Mouse (Mus musculus) intestine, postnatal 0 days (tissue): ENCODE measurements around the gene Pcgf2. TPM values are rescaled to one million over a fixed set of nuclear protein-coding genes. Genes with fewer than 3 reads are reported as not detected.

Source experiments
- ATAC-seq: fragments of 200-750 bp; cut with Nextera tagmentation; 2 replicates; pipeline ENCODE4 v1.8.0; 2017; ENCODE audit warnings: mild to moderate bottlenecking, moderate TSS enrichment, moderate library complexity
- H3K27ac ChIP-seq: fragments of 300-500 bp; sonication (generic); 2 replicates; pipeline ENCODE4 v1.5.1; 2014; ENCODE audit warnings: mild to moderate bottlenecking, low read depth, low read length, moderate library complexity
- H3K27me3 ChIP-seq: fragments of 300-500 bp; sonication (generic); replicated peaks from 2 replicates; pipeline ENCODE4 v1.6.1; 2014; ENCODE audit warnings: low read length, mixed read lengths; ENCODE audit not compliant: control insufficient read depth, insufficient read depth
- H3K36me3 ChIP-seq: fragments of 300-500 bp; sonication (generic); 2 replicates; pipeline ENCODE4 v1.6.1; 2014; ENCODE audit warnings: mild to moderate bottlenecking, moderate library complexity; ENCODE audit not compliant: control insufficient read depth, insufficient read depth
- H3K4me1 ChIP-seq: fragments of 300-500 bp; sonication (generic); replicated peaks from 2 replicates; pipeline ENCODE4 v1.6.1; 2014; ENCODE audit warnings: antibody characterized with exemption, low read length, mixed read lengths; ENCODE audit not compliant: control insufficient read depth, insufficient read depth
- H3K4me2 ChIP-seq: fragments of 300-500 bp; sonication (generic); replicated peaks from 2 replicates; pipeline ENCODE4 v1.6.1; 2014; ENCODE audit warnings: low read depth, mild to moderate bottlenecking, moderate library complexity
- H3K4me3 ChIP-seq: fragments of 300-500 bp; sonication (generic); 2 replicates; pipeline ENCODE4 v1.5.1; 2014; ENCODE audit warnings: low read depth, low read length
- H3K9ac ChIP-seq: fragments of 300-500 bp; sonication (generic); 2 replicates; pipeline ENCODE4 v1.6.1; 2014; ENCODE audit warnings: mild to moderate bottlenecking, low read depth, low read length
- H3K9me3 ChIP-seq: fragments of 300-500 bp; sonication (generic); 2 replicates; pipeline ENCODE4 v1.6.1; 2016; ENCODE audit warnings: mixed run types; ENCODE audit not compliant: control insufficient read depth
- CTCF ChIP-seq: sonication (generic); IDR thresholded peaks from 2 replicates; pipeline ENCODE4 v1.5.1; 2016; ENCODE audit warnings: low read depth, mild to moderate bottlenecking, control low read depth, antibody characterized with exemption, moderate library complexity
- WGBS: fragments of 180-500 bp; shearing (Covaris S2); extraction: QIAGEN DNeasy Blood & Tissue Kit; methylation state at CpG from one replicate; pipeline ENCODE4 v1.1.7; 2014; 5-methylcytosine and 5-hydroxymethylcytosine counted together
- polyA plus RNA-seq: library from polyadenylated mRNA; unstranded; fragments of >200 nt; fragmentation: Nextera tagmentation; extraction: Ambion mirVana; gene quantifications from 2 replicates; pipeline ENCODE4 v1.2.1, GENCODE M21; 2015

The Pcgf2 gene
- polyA plus RNA-seq, 1 experiment from 2014 or later, result 8.9 TPM

DNA sequence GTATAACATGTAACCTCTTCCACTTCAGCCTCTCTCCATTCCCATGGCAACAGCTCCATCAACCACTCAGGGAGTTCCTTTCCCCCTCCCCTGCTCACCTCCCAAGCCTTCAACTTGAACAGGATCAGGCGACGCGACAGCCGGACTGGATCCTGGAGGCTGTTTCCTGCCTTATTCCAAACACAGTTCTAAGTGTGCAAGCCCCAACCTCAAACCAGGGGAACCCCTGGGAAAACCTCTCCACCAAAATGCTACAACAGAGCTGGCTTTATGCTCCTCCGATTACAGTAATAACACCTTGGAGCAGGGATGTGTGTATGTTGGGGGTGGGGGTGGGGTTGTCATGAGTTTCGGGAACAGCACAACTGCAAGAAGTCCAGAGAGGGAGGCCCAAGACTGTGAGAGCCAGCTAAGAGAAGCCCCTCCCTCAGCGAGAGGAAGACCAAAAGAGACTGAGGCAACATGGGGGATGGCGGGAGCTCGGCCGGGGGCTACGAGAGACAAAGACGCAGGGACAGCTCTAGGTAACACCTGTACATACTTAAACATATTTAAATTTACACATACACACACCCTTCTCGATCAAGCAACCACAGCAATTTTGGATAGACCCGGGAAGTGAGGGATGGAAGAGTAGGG lies 2.3 kb downstream of the Pcgf2 start:
- peaks cover 22% of the 10 kb centered on the region for H3K4me1 ChIP-seq
- H3K27ac ChIP-seq, result peak overlapping the region; percentile 98
- 3% methylated on average over 14 of the region's 14 CpGs for WGBS
- H3K9me3 ChIP-seq, result no peaks in the 10 kb centered on the region
- no peaks in the 10 kb centered on the region for H3K27me3 ChIP-seq
- TF ChIP-seq CTCF, result no peak
- no peak for ATAC-seq
- H3K36me3 ChIP-seq, result peaks cover 8% of the 10 kb centered on the region; the same call in 1 of the 2 replicates
- peak overlapping the region; percentile 85 for H3K9ac ChIP-seq
- peak overlapping the region; percentile 77 for H3K4me3 ChIP-seq
- peak overlapping the region; percentile 79 for H3K4me2 ChIP-seq

DNA sequence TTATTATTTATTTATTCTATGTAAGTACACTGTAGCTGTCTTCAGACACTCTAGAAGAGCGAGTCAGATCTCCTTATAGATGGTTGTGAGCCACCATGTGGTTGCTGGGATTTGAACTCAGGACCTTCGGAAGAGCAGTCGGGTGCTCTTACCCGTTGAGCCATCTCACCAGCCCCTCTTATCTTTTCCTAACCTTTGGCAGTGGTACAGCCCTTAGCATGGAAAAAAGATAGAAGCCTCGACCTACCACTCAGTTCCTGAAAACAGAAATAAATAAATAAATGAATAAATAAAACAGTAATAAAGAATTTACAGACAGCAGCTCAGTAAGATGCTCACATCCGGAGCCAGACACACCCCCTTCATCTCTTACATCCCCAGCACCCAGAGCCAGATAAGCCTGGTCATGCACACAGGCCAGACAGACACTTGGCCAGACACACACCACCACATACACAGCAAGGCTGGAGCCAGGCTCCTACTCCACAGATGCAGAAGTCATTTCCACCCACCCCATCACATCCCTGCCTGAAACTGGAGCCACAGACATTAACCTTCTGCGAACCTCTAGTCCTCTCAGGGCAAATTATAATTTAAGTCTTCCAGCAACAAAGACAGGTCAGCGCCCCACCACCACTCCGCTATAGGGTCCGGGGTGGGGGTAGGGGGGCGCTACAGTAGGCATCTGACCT lies 3.0 kb downstream of the Pcgf2 start:
- WGBS, result 47% methylated on average over 11 of the region's 11 CpGs
- no peak overlapping the region; the same call in 1 of the 2 replicates for H3K27ac ChIP-seq

DNA sequence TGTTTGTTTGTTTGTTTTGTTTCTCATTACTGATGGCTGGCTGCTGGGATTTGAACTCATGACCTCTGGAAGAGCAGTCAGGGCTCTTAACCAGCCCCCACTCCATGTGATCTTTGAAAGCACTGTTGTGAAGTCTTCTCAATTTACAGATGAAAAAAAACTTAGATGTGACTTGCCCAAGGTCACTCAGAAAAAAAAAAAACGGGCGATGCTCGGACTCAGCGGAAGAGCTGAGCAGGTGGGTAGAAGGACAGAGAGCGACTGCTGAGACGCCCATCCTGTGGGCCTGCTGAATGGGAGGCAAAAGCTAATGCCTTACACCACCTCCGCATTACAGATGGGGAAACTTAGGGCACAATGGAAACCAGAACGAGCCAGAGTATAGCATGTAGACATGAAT lies 3.6 kb downstream of the Pcgf2 start:
- Histone ChIP-seq H3K27me3 (no peaks in the 10 kb centered on the region), H3K9me3 (no peaks in the 10 kb centered on the region), H3K36me3 (peaks cover 21% of the 10 kb centered on the region), H3K4me1 (peaks cover 18% of the 10 kb centered on the region), H3K4me3 (no peak overlapping the region), H3K9ac (no peak overlapping the region), H3K27ac (no peak overlapping the region), H3K4me2 (peak overlapping the region; percentile 79; the same call in 1 of the 2 replicates)
- 65% methylated on average over 8 of the region's 8 CpGs for WGBS
- ATAC-seq, result no peak
- TF ChIP-seq CTCF, result no peak

More for the DNA sequence above, 3.0 kb downstream of the Pcgf2 start:
- TF ChIP-seq CTCF, result no peak
- Histone ChIP-seq H3K4me3 (peak overlapping the region; percentile 77), H3K9me3 (no peaks in the 10 kb centered on the region), H3K36me3 (peaks cover 14% of the 10 kb centered on the region), H3K9ac (peak overlapping the region; percentile 85; the same call in 1 of the 2 replicates), H3K4me2 (peak overlapping the region; percentile 79), H3K4me1 (peaks cover 22% of the 10 kb centered on the region), H3K27me3 (no peaks in the 10 kb centered on the region)
- ATAC-seq, result no peak

DNA sequence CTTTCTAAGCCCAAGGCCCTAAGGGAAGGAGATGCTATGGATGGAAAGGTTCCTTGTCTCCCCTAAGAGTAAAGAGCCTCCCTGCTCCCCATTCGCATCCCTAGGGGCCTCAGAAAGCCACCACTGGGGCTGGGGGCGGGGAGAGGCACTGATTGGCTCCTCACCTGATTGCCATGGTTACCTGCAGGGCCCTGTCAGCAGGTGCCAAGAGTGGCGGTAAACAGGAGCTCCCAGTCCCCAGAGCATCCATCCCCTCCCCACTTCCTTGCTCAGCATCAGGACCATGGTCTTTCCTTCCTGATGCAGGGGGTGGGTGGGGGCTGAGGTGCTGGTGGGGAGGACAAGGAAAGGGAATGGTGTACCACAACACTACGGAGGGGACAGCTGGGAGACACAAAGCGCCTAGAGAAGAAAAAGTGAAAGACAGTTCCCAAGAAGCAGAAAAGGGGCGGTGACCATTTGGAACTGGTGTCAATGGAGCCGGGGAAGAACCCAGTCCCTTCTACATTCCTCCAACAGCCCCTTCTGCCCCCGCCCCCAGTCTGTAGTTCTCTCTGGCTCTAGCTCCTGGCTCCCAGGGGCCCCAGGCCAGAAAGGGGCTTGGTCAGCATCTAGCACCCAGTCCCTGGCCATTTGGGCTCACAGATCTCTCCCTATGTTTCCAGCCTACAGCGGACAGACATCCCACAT lies 4.4 kb downstream of the Pcgf2 start:
- peak overlapping the region; percentile 41 for H3K27ac ChIP-seq
- no peak overlapping the region for H3K4me3 ChIP-seq
- WGBS, result 34% methylated on average over 8 of the region's 9 CpGs
- H3K36me3 ChIP-seq, result peaks cover 29% of the 10 kb centered on the region
- H3K9me3 ChIP-seq, result no peaks in the 10 kb centered on the region
- H3K9ac ChIP-seq, result no peak overlapping the region
- TF ChIP-seq CTCF, result no peak
- H3K4me2 ChIP-seq, result peak overlapping the region; percentile 44
- peaks cover 18% of the 10 kb centered on the region; the same call in 1 of the 2 replicates for H3K4me1 ChIP-seq
- ATAC-seq, result no peak
- no peaks in the 10 kb centered on the region for H3K27me3 ChIP-seq

DNA sequence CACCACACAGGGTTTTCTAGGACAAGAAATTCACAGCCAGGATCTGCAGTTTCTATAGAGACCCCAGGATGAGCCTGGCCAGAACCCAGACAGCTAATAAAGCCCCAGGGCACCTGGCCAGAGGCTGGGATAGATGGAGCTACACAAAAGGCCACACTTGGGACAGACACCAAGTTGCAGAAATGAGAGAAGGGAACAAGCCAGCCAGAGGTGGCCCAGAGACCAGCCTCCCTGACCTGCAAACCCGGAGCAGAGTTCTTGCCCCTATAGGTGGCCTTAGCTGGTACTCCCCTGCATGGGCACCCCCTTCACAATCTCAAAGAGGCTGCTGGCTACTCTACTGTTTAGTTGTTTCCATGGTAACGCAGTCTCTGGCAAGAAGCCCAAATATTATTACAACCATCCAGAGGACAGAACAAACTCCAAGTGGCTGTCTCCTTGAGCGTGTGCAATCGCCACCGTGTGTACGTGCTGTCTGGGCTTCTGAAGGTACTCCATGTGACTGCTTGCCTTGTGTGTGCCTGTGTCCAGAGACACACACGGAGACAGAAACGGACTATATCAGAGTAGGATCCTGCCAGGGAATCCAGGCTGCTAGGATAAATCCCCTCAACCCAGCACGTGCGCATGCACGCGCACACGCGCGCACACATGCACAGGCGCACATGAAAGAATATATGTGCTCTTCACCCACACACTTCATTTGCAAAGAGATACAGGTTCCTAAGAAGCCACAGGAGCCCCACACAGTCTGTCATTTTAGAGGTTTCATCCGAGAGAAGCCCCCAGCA lies 5.2 kb downstream of the Pcgf2 start:
- H3K27ac ChIP-seq, result peak overlapping the region; percentile 41

More for the DNA sequence above, 5.2 kb downstream of the Pcgf2 start:
- peak; percentile 4; the same call in 1 of the 2 replicates for TF ChIP-seq CTCF
- peaks cover 37% of the 10 kb centered on the region for H3K36me3 ChIP-seq
- no peak overlapping the region; the same call in 1 of the 2 replicates for H3K9ac ChIP-seq
- peak overlapping the region; percentile 44 for H3K4me2 ChIP-seq
- peak; percentile 55 for ATAC-seq
- 41% methylated on average over 17 of the region's 17 CpGs for WGBS
- H3K27me3 ChIP-seq, result no peaks in the 10 kb centered on the region
- no peak overlapping the region for H3K4me3 ChIP-seq
- no peaks in the 10 kb centered on the region for H3K9me3 ChIP-seq
- peaks cover 18% of the 10 kb centered on the region; the same call in 1 of the 2 replicates for H3K4me1 ChIP-seq
